Mouse (Mus musculus) MEL (cell line): Measurements from ENCODE around the gene Zdhhc25.

Source experiments
- CTCF ChIP-seq, 3 experiments: IDR thresholded peaks in 2 of 3; conservative IDR thresholded peaks in 1 of 3; 2 replicates each; pipeline ENCODE4 v1.5.1; 2011 to 2012; ENCODE audit warnings: low read length in 3 of 3, low read depth in 2 of 3, mild to moderate bottlenecking in 2 of 3, improper control_type of control experiment in 1 of 3, inconsistent platforms in 1 of 3, mixed read lengths in 1 of 3, moderate library complexity in 1 of 3; ENCODE audit not compliant: control insufficient read depth in 1 of 3, insufficient read depth in 1 of 3, poor library complexity in 1 of 3, severe bottlenecking in 1 of 3
- EP300 ChIP-seq, 2 experiments: IDR thresholded peaks; 2 replicates each; pipeline ENCODE4 v1.6.1; 2011; ENCODE audit warnings: improper control_type of control experiment in 2 of 2, low read length in 2 of 2, low read depth in 1 of 2, mild to moderate bottlenecking in 1 of 2
- GATA1 ChIP-seq: IDR thresholded peaks from 2 replicates; pipeline ENCODE4 v1.6.1; 2011; ENCODE audit warnings: low read depth, low read length, improper control_type of control experiment
- MAFK ChIP-seq: IDR thresholded peaks from 2 replicates; pipeline ENCODE4 v1.6.1; 2011; ENCODE audit warnings: low read depth, mild to moderate bottlenecking, low read length, improper control_type of control experiment, borderline replicate concordance
- NRF1 ChIP-seq: IDR thresholded peaks from 2 replicates; pipeline ENCODE4 v1.6.1; 2014; ENCODE audit warnings: low read depth, mild to moderate bottlenecking, inconsistent platforms, low read length, improper control_type of control experiment, moderate library complexity; ENCODE audit not compliant: poor library complexity, insufficient read depth, severe bottlenecking
- POLR2A ChIP-seq, 2 experiments: IDR thresholded peaks; 2 replicates each; pipeline ENCODE4 v1.6.1; 2011 to 2012; ENCODE audit warnings: low read length in 2 of 2, mild to moderate bottlenecking in 2 of 2, control low read depth in 1 of 2, improper control_type of control experiment in 1 of 2, low read depth in 1 of 2, moderate library complexity in 1 of 2; ENCODE audit not compliant: control insufficient read depth in 1 of 2, insufficient read depth in 1 of 2, poor library complexity in 1 of 2
- SMC3 ChIP-seq: IDR thresholded peaks from 2 replicates; pipeline ENCODE4 v1.6.1; 2011; ENCODE audit warnings: low read depth, low read length, improper control_type of control experiment
- TAL1 ChIP-seq: IDR thresholded peaks from 2 replicates; pipeline ENCODE4 v1.6.1; 2012; ENCODE audit warnings: mild to moderate bottlenecking, inconsistent platforms, low read length, moderate library complexity, mixed read lengths
- TBP ChIP-seq: IDR thresholded peaks from 2 replicates; pipeline ENCODE4 v1.8.0; 2011; ENCODE audit warnings: low read depth, low read length, improper control_type of control experiment
- UBTF ChIP-seq: IDR thresholded peaks from 2 replicates; pipeline ENCODE4 v1.6.1; 2012; ENCODE audit warnings: low read depth, mild to moderate bottlenecking, inconsistent platforms, low read length, improper control_type of control experiment, moderate library complexity, borderline replicate concordance; ENCODE audit not compliant: insufficient read depth
- USF1 ChIP-seq: IDR thresholded peaks from 2 replicates; pipeline ENCODE4 v1.6.1; 2014; ENCODE audit warnings: low read depth, mild to moderate bottlenecking, inconsistent platforms, low read length, improper control_type of control experiment, moderate library complexity
- USF2 ChIP-seq, 2 experiments: IDR thresholded peaks; 2 replicates each; pipeline ENCODE4 v1.6.1; 2011 to 2012; ENCODE audit warnings: improper control_type of control experiment in 2 of 2, low read length in 2 of 2, borderline replicate concordance in 1 of 2, inconsistent platforms in 1 of 2, low read depth in 1 of 2, mild to moderate bottlenecking in 1 of 2; ENCODE audit not compliant: insufficient read depth in 1 of 2

DNA sequence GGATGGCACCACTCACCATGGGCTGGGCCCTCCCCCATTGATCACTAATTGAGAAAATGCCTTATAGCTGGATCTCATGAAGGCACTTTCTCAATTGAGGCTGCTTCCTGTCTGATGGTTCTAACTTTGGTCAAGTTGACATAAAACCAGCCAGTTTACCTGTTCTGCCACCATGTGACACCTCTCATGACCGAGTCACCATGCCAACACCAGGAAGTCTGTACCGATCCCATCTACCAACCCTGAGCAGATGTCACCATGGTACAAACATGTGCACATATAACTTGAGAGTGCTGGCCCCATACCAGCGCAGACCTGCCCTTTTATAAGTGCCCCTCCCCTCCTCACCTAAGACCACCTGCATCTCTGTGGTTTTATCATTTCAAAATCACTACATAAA, 2.4 kb downstream of the Zdhhc25 start:
- no peak for TF ChIP-seq POLR2A (IDR thresholded peaks at IDR 0.05; ENCODE audit: control insufficient read depth in 1 of 2, insufficient read depth in 1 of 2, low read depth in 1 of 2, low read length in 2 of 2, poor library complexity in 1 of 2)
- no peak for TF ChIP-seq MAFK
- no peak for TF ChIP-seq USF1
- TF ChIP-seq UBTF = no peak
- no peak for TF ChIP-seq EP300 (IDR thresholded peaks at IDR 0.05; ENCODE audit: low read depth in 1 of 2, low read length in 2 of 2)
- TF ChIP-seq TBP = no peak
- TF ChIP-seq TAL1 = no peak
- TF ChIP-seq CTCF (IDR thresholded peaks at IDR 0.05 in 2 of 3, conservative IDR thresholded peaks at IDR 0.05 in 1 of 3; ENCODE audit: control insufficient read depth in 1 of 3, insufficient read depth in 1 of 3, low read depth in 2 of 3, low read length in 3 of 3, poor library complexity in 1 of 3, severe bottlenecking in 1 of 3) = no peak
- TF ChIP-seq USF2 (IDR thresholded peaks at IDR 0.05; ENCODE audit: borderline replicate concordance in 1 of 2, insufficient read depth in 1 of 2, low read depth in 1 of 2, low read length in 2 of 2) = no peak
- no peak for TF ChIP-seq GATA1
- TF ChIP-seq NRF1 = no peak
- TF ChIP-seq SMC3 = no peak
